In genomic region chr4:142164386-142164785, GRCm38 (mm10) we compare ENCODE assay signal across 24 mouse cellular contexts.
DNase-seq lines count a peak whose midpoint lies in the region; ATAC-seq lines count a peak whose summit lies in the region.
"Had no signal": no experiment of that assay in that cellular context is flagged by ENCODE, and none has a peak within 500 bp of the region (broad histone marks: within the 10 kb centered on the region; RNA-seq: fewer than 3 reads in every experiment).

No protein-coding gene starts in this region.

- DNase-seq in heart, embryonic 10.5 days (ENCODE audit: low spot score): no peak
- DNase-seq in heart, postnatal 36 days: no peak
- no peak for DNase-seq in limb, embryonic 10.5 days (ENCODE audit: low spot score)
- DNase-seq in midbrain, embryonic 14.5 days: no peak
- DNase-seq in spleen, adult 12 weeks (ENCODE audit: low spot score): no peak
- DNase-seq: adrenal gland, postnatal 36 days; cerebellum, adult 11-12 months; gastrocnemius, postnatal 25 days; heart, adult 2 months; kidney, postnatal 25 days; left cerebral cortex, postnatal 4 days; liver, embryonic 13.5 days; right cerebral cortex, postnatal 14 days; thymus, postnatal 14 days had no signal

- H3K4me2 ChIP-seq in limb, embryonic 12.5 days: no peak overlapping the region
- H3K4me2 ChIP-seq in intestine, embryonic 16.5 days (ENCODE audit: low read depth, low read length): no peak overlapping the region
- H3K4me2 ChIP-seq in midbrain, embryonic 14.5 days (ENCODE audit: low read length): no peak overlapping the region
- H3K4me2 ChIP-seq: hindbrain, embryonic 13.5 days; liver, embryonic 13.5 days; midbrain, embryonic 13.5 days; neural tube, embryonic 15.5 days had no signal

- ATAC-seq in limb, embryonic 12.5 days (ENCODE audit: insufficient number of reproducible peaks, insufficient read depth, low FRiP score, low TSS enrichment, low read depth): no peak
- peak; percentile 22; the same call in 1 of the 2 replicates for ATAC-seq in intestine, embryonic 16.5 days
- ATAC-seq in midbrain, embryonic 14.5 days (ENCODE audit: low FRiP score, low TSS enrichment): no peak
- ATAC-seq: forebrain, embryonic 14.5 days; inflammation-experienced regulatory T-cells, adult 6 months; lung, postnatal 0 days; midbrain, embryonic 13.5 days had no signal

- peaks cover 7% of the 10 kb centered on the region; the same call in 1 of the 2 replicates for H3K9me3 ChIP-seq in heart, embryonic 10.5 days
- peaks cover 12% of the 10 kb centered on the region; the same call in 1 of the 2 replicates for H3K9me3 ChIP-seq in limb, embryonic 12.5 days
- H3K9me3 ChIP-seq in limb, embryonic 10.5 days (replicated peaks): 0 out of 2 replicates have a peak, but pooled peaks cover 2% of the 10 kb centered on the region
- peaks cover 7% of the 10 kb centered on the region; the same call in 1 of the 2 replicates for H3K9me3 ChIP-seq in intestine, embryonic 16.5 days (ENCODE audit: control insufficient read depth, low read length)
- 0 out of 2 replicates have a peak, but pooled peaks cover 2% of the 10 kb centered on the region for H3K9me3 ChIP-seq in midbrain, embryonic 14.5 days (ENCODE audit: control insufficient read depth, low read length)
- H3K9me3 ChIP-seq: midbrain, embryonic 13.5 days; neural tube, embryonic 15.5 days had no signal

- H3K27ac ChIP-seq in heart, embryonic 10.5 days: peak overlapping the region; percentile 56
- peak overlapping the region; percentile 47; the same call in 1 of the 2 replicates for H3K27ac ChIP-seq in limb, embryonic 12.5 days
- H3K27ac ChIP-seq in limb, embryonic 10.5 days: no peak overlapping the region
- H3K27ac ChIP-seq in intestine, embryonic 16.5 days (ENCODE audit: low read length): no peak overlapping the region
- no peak overlapping the region for H3K27ac ChIP-seq in midbrain, embryonic 14.5 days (replicated peaks; ENCODE audit: low read depth, low read length)
- H3K27ac ChIP-seq: heart, adult 2 months; hindbrain, embryonic 13.5 days; liver, embryonic 13.5 days; midbrain, embryonic 13.5 days; neural tube, embryonic 15.5 days had no signal

- no peaks in the 10 kb centered on the region for H3K27me3 ChIP-seq in heart, embryonic 10.5 days (ENCODE audit: insufficient read depth, poor library complexity, severe bottlenecking)
- H3K27me3 ChIP-seq in limb, embryonic 12.5 days: no peaks in the 10 kb centered on the region
- H3K27me3 ChIP-seq in limb, embryonic 10.5 days (ENCODE audit: low read depth, poor library complexity, severe bottlenecking): no peaks in the 10 kb centered on the region
- no peaks in the 10 kb centered on the region for H3K27me3 ChIP-seq in intestine, embryonic 16.5 days (replicated peaks; ENCODE audit: control insufficient read depth, insufficient read depth, low read length)
- H3K27me3 ChIP-seq in midbrain, embryonic 14.5 days (ENCODE audit: control insufficient read depth, insufficient read depth, low read length): no peaks in the 10 kb centered on the region
- H3K27me3 ChIP-seq: hindbrain, embryonic 13.5 days; liver, embryonic 13.5 days; neural tube, embryonic 15.5 days had no signal

- H3K4me1 ChIP-seq in heart, embryonic 10.5 days: peaks cover 61% of the 10 kb centered on the region
- peaks cover 25% of the 10 kb centered on the region for H3K4me1 ChIP-seq in limb, embryonic 12.5 days (replicated peaks)
- H3K4me1 ChIP-seq in limb, embryonic 10.5 days: peaks cover 33% of the 10 kb centered on the region
- peaks cover 26% of the 10 kb centered on the region for H3K4me1 ChIP-seq in intestine, embryonic 16.5 days (ENCODE audit: control insufficient read depth, insufficient read depth, low read length)
- H3K4me1 ChIP-seq in midbrain, embryonic 14.5 days (ENCODE audit: control insufficient read depth, insufficient read depth, low read length): 0 out of 2 replicates have a peak, but pooled peaks cover 4% of the 10 kb centered on the region

- intact Hi-C loops in heart, postnatal 36 days (cut with DNase I): no loop called here

- no peak overlapping the region for H3K9ac ChIP-seq in limb, embryonic 12.5 days (replicated peaks)
- no peak overlapping the region for H3K9ac ChIP-seq in intestine, embryonic 16.5 days (ENCODE audit: low read depth, low read length)
- H3K9ac ChIP-seq in midbrain, embryonic 14.5 days (replicated peaks; ENCODE audit: low read length): no peak overlapping the region
- H3K9ac ChIP-seq: hindbrain, embryonic 13.5 days; liver, embryonic 13.5 days; midbrain, embryonic 13.5 days; neural tube, embryonic 15.5 days had no signal

- no peak overlapping the region for H3K4me3 ChIP-seq in heart, embryonic 10.5 days
- H3K4me3 ChIP-seq in limb, embryonic 12.5 days (replicated peaks): no peak overlapping the region
- H3K4me3 ChIP-seq in limb, embryonic 10.5 days: no peak overlapping the region
- no peak overlapping the region for H3K4me3 ChIP-seq in intestine, embryonic 16.5 days (ENCODE audit: low read length)
- H3K4me3 ChIP-seq in midbrain, embryonic 14.5 days (replicated peaks; ENCODE audit: low read depth, low read length): no peak overlapping the region
- H3K4me3 ChIP-seq: erythroblast, embryonic 14.5 days; heart, adult 2 months; hindbrain, embryonic 13.5 days; liver, embryonic 13.5 days; midbrain, embryonic 13.5 days; myocyte; neural tube, embryonic 15.5 days had no signal

- 57% methylated on average over 4 of the region's 4 CpGs for WGBS in heart, embryonic 10.5 days
- 58% methylated on average over 4 of the region's 4 CpGs for WGBS in limb, embryonic 12.5 days
- WGBS in limb, embryonic 10.5 days: 57% methylated on average over 4 of the region's 4 CpGs
- WGBS in intestine, embryonic 16.5 days: 48% methylated on average over 4 of the region's 4 CpGs
- 52% methylated on average over 4 of the region's 4 CpGs for WGBS in midbrain, embryonic 14.5 days

- peaks cover 15% of the 10 kb centered on the region for H3K36me3 ChIP-seq in heart, embryonic 10.5 days
- H3K36me3 ChIP-seq in limb, embryonic 12.5 days: peaks cover 18% of the 10 kb centered on the region
- H3K36me3 ChIP-seq in limb, embryonic 10.5 days: peaks cover 20% of the 10 kb centered on the region
- H3K36me3 ChIP-seq in intestine, embryonic 16.5 days (ENCODE audit: control insufficient read depth, insufficient read depth, low read length): peaks cover 10% of the 10 kb centered on the region; the same call in 1 of the 2 replicates
- no peaks in the 10 kb centered on the region for H3K36me3 ChIP-seq in midbrain, embryonic 14.5 days (ENCODE audit: control insufficient read depth, insufficient read depth, low read length)
- H3K36me3 ChIP-seq: hindbrain, embryonic 13.5 days; liver, embryonic 13.5 days; neural tube, embryonic 15.5 days had no signal

Comparison
In these comparisons a context has a peak if more than half of its experiments do, and no peak if none do; other contexts are left out.
1. H3K27ac ChIP-seq: peak in heart, embryonic 10.5 days (single experiment) and limb, embryonic 12.5 days (single experiment); none in limb, embryonic 10.5 days (single experiment), intestine, embryonic 16.5 days (single experiment) and midbrain, embryonic 14.5 days (single experiment).